Mouse (Mus musculus): ENCODE results near the gene Olfr328. TPM values are rescaled to one million over a fixed set of nuclear protein-coding genes. Genes with fewer than 3 reads are reported as not detected.
"Not testable (repeated sequence)": the region's sequence is repeated elsewhere in the genome, so short reads cannot be mapped to it uniquely, and the experiment has no call there.

The Olfr328 gene
- total RNA-seq (2021), result not detected
- long read RNA-seq, experiment 1, result 0 reads
- long read RNA-seq, experiment 2, result 0 reads

GRCm38 (mm10) chr11:58555536-58555935, at the start of gene Olfr328:
TSS of gene Olfr328 (minus strand) at chr11:58555636.
- peak; percentile 4 for DNase-seq

GRCm38 (mm10) chr11:58605228-58605627, 49.8 kb upstream of the Olfr328 start:
- DNase-seq, result no peak

GRCm38 (mm10) chr11:58604688-58605087, 49.3 kb upstream of the Olfr328 start:
- DNase-seq, result no peak

- no peak for DNase-seq
Measured at GRCm38 (mm10) chr11:58602800-58603560, 47.5 kb upstream of the Olfr328 start.

- no peak for DNase-seq
Measured at GRCm38 (mm10) chr11:58602062-58602461, 46.6 kb upstream of the Olfr328 start.

GRCm38 (mm10) chr11:58597837-58598236, 42.4 kb upstream of the Olfr328 start:
- no peak for DNase-seq

GRCm38 (mm10) chr11:58594814-58595213, 39.4 kb upstream of the Olfr328 start, which contains the start of gene Olfr324:
TSS of gene Olfr324 (plus strand) at chr11:58595114.
- DNase-seq, result no peak

GRCm38 (mm10) chr11:58588620-58589250, 33.3 kb upstream of the Olfr328 start:
- no peak for DNase-seq

GRCm38 (mm10) chr11:58587898-58588348, 32.5 kb upstream of the Olfr328 start:
- DNase-seq, result peak; percentile 70

- DNase-seq, result no peak
Measured at GRCm38 (mm10) chr11:58578636-58579035, 23.2 kb upstream of the Olfr328 start.

- DNase-seq, result no peak
Measured at GRCm38 (mm10) chr11:58577430-58577829, 22.0 kb upstream of the Olfr328 start, which contains the start of gene Olfr325. TSS of gene Olfr325 (plus strand) at chr11:58577730.

- peak; percentile 4 for DNase-seq
Measured at GRCm38 (mm10) chr11:58570405-58570804, 15.0 kb upstream of the Olfr328 start, which contains the start of gene Olfr224. TSS of gene Olfr224 (minus strand) at chr11:58570553.

- no peak for DNase-seq
Measured at GRCm38 (mm10) chr11:58546322-58546721, 9.1 kb downstream of the Olfr328 start, which contains the start of gene Olfr329-ps. TSS of gene Olfr329-ps (minus strand) at chr11:58546422.

GRCm38 (mm10) chr11:58534736-58535135, 20.7 kb downstream of the Olfr328 start, which contains the start of gene Olfr330:
TSS of gene Olfr330 (minus strand) at chr11:58534836.
- not testable (repeated sequence) for DNase-seq

GRCm38 (mm10) chr11:58519756-58520155, 35.7 kb downstream of the Olfr328 start:
- peak; percentile 9 for DNase-seq

- peak; percentile 69 for DNase-seq
Measured at GRCm38 (mm10) chr11:58518916-58519315, 36.5 kb downstream of the Olfr328 start.

GRCm38 (mm10) chr11:58509058-58509457, 46.4 kb downstream of the Olfr328 start:
- DNase-seq, result not testable (repeated sequence)

GRCm38 (mm10) chr11:58502472-58502871, 53.0 kb downstream of the Olfr328 start, which contains the start of gene Olfr331:
TSS of gene Olfr331 (minus strand) at chr11:58502572.
- DNase-seq, result not testable (repeated sequence)
